Mouse (Mus musculus): ENCODE measurements at regions not wholly inside any gene's neighbourhood (a gene's known extent, or its start where the extent isn't known, plus 50 kb on each side); places are given as distances from the start of the nearest gene placed in this dataset.
A peak's percentile ranks its signal among the peaks of the same experiment; 100 is the strongest.

GRCm38 (mm10) chr3:35088241-35089080 lies 438.3 kb downstream of the Sox2 start:
- H3K4me1 ChIP-seq (replicated peaks): peaks cover 49% of the 10 kb centered on the region
- no peak overlapping the region for H3K9ac ChIP-seq
- H3K36me3 ChIP-seq: no peaks in the 10 kb centered on the region
- H3K27ac ChIP-seq (replicated peaks): peak overlapping the region; percentile 79
- 0 out of 2 replicates have a peak overlapping the region, but pooled peaks have one; percentile 1 for H3K4me2 ChIP-seq
- ATAC-seq (ENCODE audit: low read depth): peak; percentile 86
- 15% methylated on average over 19 of the region's 19 CpGs for WGBS
- no peak overlapping the region for H3K4me3 ChIP-seq
- H3K9me3 ChIP-seq: no peaks in the 10 kb centered on the region
- H3K27me3 ChIP-seq: 0 out of 2 replicates have a peak, but pooled peaks cover 3% of the 10 kb centered on the region

GRCm38 (mm10) chr3:35090496-35091133 lies 440.4 kb downstream of the Sox2 start:
- H3K9me3 ChIP-seq: no peaks in the 10 kb centered on the region
- no peak overlapping the region for H3K9ac ChIP-seq
- H3K27me3 ChIP-seq: 0 out of 2 replicates have a peak, but pooled peaks cover 3% of the 10 kb centered on the region
- peak overlapping the region; percentile 79 for H3K27ac ChIP-seq (replicated peaks)
- H3K36me3 ChIP-seq: no peaks in the 10 kb centered on the region
- H3K4me3 ChIP-seq: no peak overlapping the region
- H3K4me1 ChIP-seq (replicated peaks): peaks cover 38% of the 10 kb centered on the region
- WGBS: 24% methylated on average over 5 of the region's 5 CpGs
- no peak overlapping the region for H3K4me2 ChIP-seq
- 0 out of 2 replicates have a peak, but pooled peaks have one; percentile 25 for ATAC-seq (ENCODE audit: low read depth)

DNA sequence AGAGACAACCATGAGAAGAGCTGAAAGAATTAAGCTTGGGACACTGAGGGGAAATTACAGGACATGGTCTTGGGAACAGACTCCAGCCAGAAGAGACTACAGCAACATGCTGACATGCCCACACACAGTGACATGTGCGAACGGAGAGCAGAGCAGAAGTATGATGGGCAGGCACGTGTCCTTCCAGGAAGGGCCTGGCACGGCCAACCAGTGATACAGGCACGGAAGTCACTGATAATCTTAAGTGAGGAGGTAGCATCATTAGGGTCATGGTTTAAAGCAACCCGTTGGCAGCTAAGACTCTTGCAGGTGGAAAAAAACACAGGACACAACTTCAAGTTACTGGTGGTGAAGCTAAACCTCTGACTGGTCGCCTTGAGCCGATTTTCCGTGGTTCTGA lies 442.8 kb downstream of the Sox2 start:
- H3K27ac ChIP-seq (replicated peaks): no peak overlapping the region
- H3K27me3 ChIP-seq: no peaks in the 10 kb centered on the region
- no peak overlapping the region for H3K9ac ChIP-seq
- no peaks in the 10 kb centered on the region for H3K36me3 ChIP-seq
- H3K4me3 ChIP-seq: no peak overlapping the region
- H3K4me2 ChIP-seq: no peak overlapping the region
- peaks cover 29% of the 10 kb centered on the region for H3K4me1 ChIP-seq (replicated peaks)
- 89% methylated on average over 9 of the region's 9 CpGs for WGBS
- H3K9me3 ChIP-seq: no peaks in the 10 kb centered on the region
- no peak for ATAC-seq (ENCODE audit: low read depth)

GRCm38 (mm10) chr3:35095221-35095620 lies 445.0 kb downstream of the Sox2 start:
- Histone ChIP-seq H3K4me2 (no peak overlapping the region), H3K27me3 (peaks cover 5% of the 10 kb centered on the region), H3K4me3 (no peak overlapping the region), H3K4me1 (replicated peaks) (peaks cover 17% of the 10 kb centered on the region), H3K36me3 (no peaks in the 10 kb centered on the region), H3K9me3 (no peaks in the 10 kb centered on the region), H3K27ac (replicated peaks) (no peak overlapping the region), H3K9ac (no peak overlapping the region)
- WGBS: 94% methylated on average over 8 of the region's 8 CpGs
- no peak for ATAC-seq (ENCODE audit: low read depth)

GRCm38 (mm10) chr3:35096381-35096780 lies 446.2 kb downstream of the Sox2 start:
- Histone ChIP-seq H3K27ac (replicated peaks) (no peak overlapping the region), H3K9ac (no peak overlapping the region), H3K4me2 (no peak overlapping the region), H3K4me1 (replicated peaks) (peaks cover 9% of the 10 kb centered on the region; the same call in 1 of the 2 replicates), H3K27me3 (peaks cover 16% of the 10 kb centered on the region), H3K36me3 (no peaks in the 10 kb centered on the region), H3K9me3 (no peaks in the 10 kb centered on the region), H3K4me3 (no peak overlapping the region)
- WGBS: 77% methylated on average over 5 of the region's 5 CpGs
- no peak for ATAC-seq (ENCODE audit: low read depth)

- H3K4me2 ChIP-seq: no peak overlapping the region
- peaks cover 17% of the 10 kb centered on the region for H3K27me3 ChIP-seq
- no peak overlapping the region for H3K27ac ChIP-seq (replicated peaks)
- WGBS: 82% methylated on average over 6 of the region's 6 CpGs
- H3K4me3 ChIP-seq: no peak overlapping the region
- H3K9me3 ChIP-seq: no peaks in the 10 kb centered on the region
- no peak for ATAC-seq (ENCODE audit: low read depth)
- H3K9ac ChIP-seq: no peak overlapping the region
- H3K36me3 ChIP-seq: no peaks in the 10 kb centered on the region
- peaks cover 18% of the 10 kb centered on the region for H3K4me1 ChIP-seq (replicated peaks)
Measured at GRCm38 (mm10) chr3:35097766-35098165, 447.6 kb downstream of the Sox2 start.

DNA sequence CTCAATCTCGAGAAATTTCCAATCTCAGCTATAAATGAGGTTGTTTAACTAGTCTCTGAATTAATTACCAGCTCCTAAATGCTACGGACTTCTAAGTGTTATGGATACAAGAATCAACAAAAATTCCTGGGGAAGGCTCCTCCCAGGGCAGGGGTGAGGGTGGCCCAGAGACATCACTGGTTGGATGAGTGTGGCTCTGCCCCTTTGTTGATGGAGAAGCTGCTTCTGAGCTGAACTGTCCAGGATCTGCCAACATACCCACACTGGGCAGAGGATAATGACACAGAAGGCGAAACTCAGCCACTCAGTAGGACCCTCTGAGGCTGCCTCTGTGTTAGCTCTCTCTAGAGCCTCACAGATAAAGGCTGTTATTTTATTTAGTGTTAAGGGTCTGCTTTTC lies 449.0 kb downstream of the Sox2 start:
- Histone ChIP-seq H3K4me3 (no peak overlapping the region), H3K4me1 (replicated peaks) (peaks cover 22% of the 10 kb centered on the region), H3K27me3 (peaks cover 23% of the 10 kb centered on the region), H3K36me3 (no peaks in the 10 kb centered on the region), H3K27ac (replicated peaks) (no peak overlapping the region), H3K4me2 (no peak overlapping the region), H3K9me3 (no peaks in the 10 kb centered on the region), H3K9ac (no peak overlapping the region)
- WGBS: 65% methylated on average over 3 of the region's 3 CpGs
- ATAC-seq (ENCODE audit: low read depth): no peak

GRCm38 (mm10) chr3:35099876-35100420 lies 449.7 kb downstream of the Sox2 start:
- H3K4me3 ChIP-seq: no peak overlapping the region
- no peak overlapping the region for H3K27ac ChIP-seq (replicated peaks)
- no peaks in the 10 kb centered on the region for H3K36me3 ChIP-seq
- 65% methylated on average over 10 of the region's 10 CpGs for WGBS
- no peak overlapping the region for H3K9ac ChIP-seq
- peaks cover 28% of the 10 kb centered on the region for H3K27me3 ChIP-seq
- ATAC-seq (ENCODE audit: low read depth): no peak
- H3K9me3 ChIP-seq: no peaks in the 10 kb centered on the region
- no peak overlapping the region for H3K4me2 ChIP-seq
- H3K4me1 ChIP-seq (replicated peaks): peaks cover 25% of the 10 kb centered on the region

- no peak overlapping the region for H3K27ac ChIP-seq (replicated peaks)
- H3K36me3 ChIP-seq: no peaks in the 10 kb centered on the region
- no peak overlapping the region for H3K9ac ChIP-seq
- ATAC-seq (ENCODE audit: low read depth): no peak
- H3K4me2 ChIP-seq: no peak overlapping the region
- peaks cover 38% of the 10 kb centered on the region for H3K27me3 ChIP-seq
- H3K9me3 ChIP-seq: no peaks in the 10 kb centered on the region
- WGBS: 75% methylated on average over 8 of the region's 8 CpGs
- no peak overlapping the region for H3K4me3 ChIP-seq
- peaks cover 37% of the 10 kb centered on the region for H3K4me1 ChIP-seq (replicated peaks)
Measured at GRCm38 (mm10) chr3:35101286-35101685, 451.1 kb downstream of the Sox2 start.

DNA sequence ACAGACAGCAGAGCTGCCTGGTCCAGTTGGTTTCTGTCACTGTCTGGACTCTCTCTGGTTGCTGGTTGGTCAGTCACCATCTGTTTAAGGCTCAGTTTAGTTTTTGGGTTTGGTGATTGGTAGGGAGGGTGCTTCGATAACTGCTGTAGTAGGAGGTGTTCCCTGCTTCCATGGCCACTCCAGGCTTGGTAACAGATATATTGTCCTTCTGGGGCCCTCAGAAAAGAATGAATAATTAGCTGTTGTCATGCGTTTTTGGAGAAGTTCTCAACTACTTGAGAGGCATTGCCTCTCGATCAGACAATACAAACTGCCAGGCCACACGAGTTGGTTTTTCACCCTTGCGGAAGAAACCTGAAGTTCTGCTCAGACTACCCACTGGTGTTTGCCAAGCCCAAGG lies 451.7 kb downstream of the Sox2 start:
- 25% methylated on average over 5 of the region's 5 CpGs for WGBS
- no peaks in the 10 kb centered on the region for H3K9me3 ChIP-seq
- H3K9ac ChIP-seq: no peak overlapping the region
- peaks cover 41% of the 10 kb centered on the region for H3K27me3 ChIP-seq
- no peak overlapping the region for H3K4me2 ChIP-seq
- no peak for ATAC-seq (ENCODE audit: low read depth)
- H3K36me3 ChIP-seq: no peaks in the 10 kb centered on the region
- H3K27ac ChIP-seq (replicated peaks): peak overlapping the region; percentile 49
- H3K4me3 ChIP-seq: no peak overlapping the region
- peaks cover 39% of the 10 kb centered on the region for H3K4me1 ChIP-seq (replicated peaks)

DNA sequence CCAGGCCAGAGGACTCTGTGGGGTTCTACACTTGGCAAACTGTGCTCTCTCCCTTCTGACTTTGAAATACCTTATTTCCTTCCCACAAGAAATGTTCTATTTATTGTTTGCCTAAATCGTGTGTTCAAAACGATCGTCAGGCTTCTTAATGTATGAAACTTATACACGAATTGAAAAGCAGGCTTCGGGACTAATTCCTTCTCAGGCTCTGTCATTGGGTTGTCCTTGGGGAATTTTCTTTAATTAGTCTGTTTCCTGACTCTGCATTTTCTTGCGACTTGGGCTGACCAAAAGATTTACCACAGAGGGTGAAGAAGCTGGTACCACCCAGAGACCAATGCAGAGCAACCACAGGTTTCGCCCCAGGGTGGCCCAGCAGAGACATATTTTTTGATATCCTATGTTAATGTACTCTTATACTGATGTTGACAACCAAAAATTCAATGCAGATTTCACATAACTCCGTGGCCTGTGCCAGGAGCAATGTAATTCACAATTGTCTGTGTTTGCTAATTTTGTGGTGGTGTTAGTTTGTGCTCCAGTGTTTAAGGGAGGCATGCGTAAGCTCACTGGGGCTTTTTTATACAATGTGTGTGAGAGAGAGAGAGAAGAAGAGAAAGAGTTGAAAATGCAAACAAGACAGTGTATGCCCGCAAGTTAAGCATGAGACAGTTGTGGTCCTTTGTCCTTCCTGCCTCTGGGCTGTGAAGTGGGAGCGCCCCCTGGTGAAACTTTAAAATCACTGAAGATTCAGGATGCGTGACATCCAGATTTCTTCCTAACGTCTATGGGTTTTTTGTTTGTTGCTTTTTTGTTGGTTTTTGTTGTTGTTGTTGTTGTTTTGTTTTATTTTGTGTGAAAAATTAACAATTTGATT lies 452.7 kb downstream of the Sox2 start:
- H3K9ac ChIP-seq: no peak overlapping the region; the same call in 1 of the 2 replicates
- no peaks in the 10 kb centered on the region for H3K36me3 ChIP-seq
- peak; percentile 66 for ATAC-seq (ENCODE audit: low read depth)
- H3K27me3 ChIP-seq: peaks cover 41% of the 10 kb centered on the region
- peak overlapping the region; percentile 21 for H3K4me2 ChIP-seq
- 24% methylated on average over 13 of the region's 13 CpGs for WGBS
- peak overlapping the region; percentile 73 for H3K27ac ChIP-seq (replicated peaks)
- H3K4me1 ChIP-seq (replicated peaks): peaks cover 39% of the 10 kb centered on the region
- H3K4me3 ChIP-seq: no peak overlapping the region
- no peaks in the 10 kb centered on the region for H3K9me3 ChIP-seq

All from neural tube, embryonic 13.5 days (tissue).